Mouse (Mus musculus) left cerebral cortex, adult 6 months (tissue): Measurements from ENCODE around the gene Ptcd2. TPM values are rescaled to one million over a fixed set of nuclear protein-coding genes. Genes with fewer than 3 reads are reported as not detected.

Experiments used
- long read RNA-seq, 2 experiments: library from polyadenylated mRNA; unstranded; transcript quantifications; one replicate each; pipeline ENCODE4 v2.0.0; 2019 to 2020
- polyA plus RNA-seq: library from polyadenylated mRNA; unstranded; fragments of <200 nt; fragmentation: Nextera tagmentation; gene quantifications from 2 replicates; pipeline ENCODE4 v1.2.3, GENCODE M21; 2021

Ptcd2 gene
- 34.1 and 46.2 TPM in 2 replicates for polyA plus RNA-seq
- long read RNA-seq, experiment 1, transcript Ptcd2-201 (10 exons, 1,704 nt), result major isoform, 244 of 271 reads
- long read RNA-seq, experiment 1, partial matches to known transcripts, result 14 of 271 reads
- long read RNA-seq, experiment 1, other reads (novel, unspliced or antisense), result 13 of 271 reads
- long read RNA-seq, experiment 2, transcript Ptcd2-201 (10 exons, 1,704 nt), result major isoform, 46 of 67 reads
- long read RNA-seq, experiment 2, partial matches to known transcripts, result 5 of 67 reads
- long read RNA-seq, experiment 2, other reads (novel, unspliced or antisense), result 16 of 67 reads

DNA sequence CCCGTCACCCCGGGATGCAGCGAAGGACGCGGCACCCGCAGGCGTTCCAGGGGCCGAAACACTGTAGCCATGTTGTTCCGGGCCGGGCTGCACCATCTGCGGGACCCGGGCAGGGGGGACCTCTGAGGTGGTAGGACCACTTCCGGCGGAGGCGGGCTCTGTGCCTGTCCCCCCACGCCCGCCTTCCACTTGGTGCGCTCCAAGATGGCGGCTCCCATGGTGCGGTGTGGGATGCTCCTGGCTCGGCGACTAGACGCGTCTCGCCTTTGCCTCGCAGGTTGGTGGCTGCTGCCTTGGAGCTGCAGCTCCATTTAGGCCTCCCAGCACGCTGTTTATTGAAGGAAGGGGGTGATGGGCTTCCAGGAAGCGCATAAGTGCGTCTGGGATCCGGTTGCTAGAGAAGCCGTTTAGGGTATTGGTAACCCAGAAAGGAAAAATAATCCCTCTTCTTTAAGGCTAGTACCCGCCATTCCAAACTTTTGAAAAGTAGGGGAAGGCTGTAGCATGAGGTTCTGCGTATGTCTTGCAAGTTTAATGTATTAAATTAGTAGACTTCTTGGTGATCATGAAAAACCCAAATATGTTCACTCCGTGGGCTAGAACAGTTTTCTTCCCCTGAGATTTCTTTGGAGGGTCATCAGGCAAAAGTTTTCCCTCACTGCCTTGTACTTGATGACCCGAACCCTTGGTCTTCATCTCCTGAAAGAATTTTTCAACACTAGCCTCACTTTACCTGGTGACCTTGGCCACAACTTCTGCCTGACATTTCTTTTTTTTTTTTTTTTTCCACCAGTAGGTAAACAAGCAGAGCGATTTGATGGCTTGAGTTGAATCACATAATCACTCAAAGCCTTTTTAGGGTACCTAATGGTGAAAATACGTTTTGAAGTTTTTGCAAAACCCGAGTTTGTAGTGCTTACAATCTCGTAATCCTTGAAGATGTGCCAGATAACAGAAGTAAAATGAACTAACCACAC is at the start of gene Ptcd2, which contains the start of gene Mrps27:
Gene Ptcd2, minus strand, starts transcription at position 107 of the 977 bp plus-strand sequence.
Gene Mrps27, plus strand, starts transcription at position 188 of the 977 bp plus-strand sequence.

Other genes starting within 250 kb of the Ptcd2 start
- 0.33 and 0.58 TPM in 2 replicates for gene Zfp366, start 159.9 kb downstream of the Ptcd2 start, polyA plus RNA-seq
- gene Mrps27, start 81 bp upstream of the Ptcd2 start, polyA plus RNA-seq, result 41.4 and 50.8 TPM in 2 replicates
- gene Map1b, start 171.8 kb upstream of the Ptcd2 start, polyA plus RNA-seq, result 259 and 316 TPM in 2 replicates